Mouse (Mus musculus): Measurements from ENCODE around the gene Gm10681. TPM values are rescaled to one million over a fixed set of nuclear protein-coding genes. Genes with fewer than 3 reads are reported as not detected.
"Not testable (repeated sequence)": the region's sequence is repeated elsewhere in the genome, so short reads cannot be mapped to it uniquely, and the experiment has no call there.

Gm10681 gene
- total and polyA plus RNA-seq, 2 experiments from 2014 or later, result not detected

DNA sequence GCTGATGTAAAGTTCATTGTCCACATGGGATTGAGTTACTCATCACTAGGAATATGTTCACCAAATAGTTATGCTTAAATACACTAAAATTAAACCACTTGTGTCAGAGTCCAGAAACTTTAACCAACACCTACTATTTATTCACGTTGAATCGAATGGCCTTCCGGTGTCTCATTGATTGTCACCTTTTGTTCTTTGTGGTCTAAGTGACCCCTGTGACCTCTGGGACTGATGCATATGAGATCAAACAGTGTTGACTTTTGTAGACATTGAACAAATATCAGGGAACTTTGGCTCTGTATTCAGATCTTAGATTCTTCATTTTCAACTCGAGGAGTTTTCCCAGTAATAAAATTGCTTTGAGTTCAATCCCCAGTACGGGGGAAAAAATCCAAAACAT is 81.4 kb downstream of the Gm10681 start:
- not testable (repeated sequence) for ATAC-seq (ENCODE audit: low FRiP score); H3K27me3 ChIP-seq (ENCODE audit: insufficient read depth, low read length); H3K36me3 ChIP-seq (ENCODE audit: insufficient read depth, low read length); H3K4me3 ChIP-seq (ENCODE audit: low read depth, low read length); DNase-seq (ENCODE audit: low spot score); H3K9me3 ChIP-seq (ENCODE audit: low read length); H3K4me1 ChIP-seq (ENCODE audit: insufficient read depth, low read length); H3K9ac ChIP-seq (replicated peaks; ENCODE audit: low read length, poor library complexity, severe bottlenecking); H3K27ac ChIP-seq (ENCODE audit: low read depth, low read length); H3K4me2 ChIP-seq (ENCODE audit: low read depth, low read length, poor library complexity, severe bottlenecking)
- no CpG with 5 or more reads among the region's 5 CpGs for WGBS

Other genes starting within 250 kb of the Gm10681 start
- gene Phgdh, start 248.8 kb downstream of the Gm10681 start, total RNA-seq (2014; rRNA removed), result 182 and 206 TPM in 2 replicates
- 148 and 171 TPM in 2 replicates for gene Phgdh, start 248.8 kb downstream of the Gm10681 start, polyA plus RNA-seq (2015; fragmentation: Nextera tagmentation; extraction: Ambion mirVana)
- 39.5 and 45.9 TPM in 2 replicates for gene Zfp697, start 206.3 kb downstream of the Gm10681 start, total RNA-seq (2014; rRNA removed)
- gene Zfp697, start 206.3 kb downstream of the Gm10681 start, polyA plus RNA-seq (2015; fragmentation: Nextera tagmentation; extraction: Ambion mirVana), result 18.1 and 18.7 TPM in 2 replicates
- gene Gm4450, start 131.7 kb downstream of the Gm10681 start, total RNA-seq (2014; rRNA removed), result not detected in 2 replicates
- not detected in 2 replicates for gene Gm4450, start 131.7 kb downstream of the Gm10681 start, polyA plus RNA-seq (2015; fragmentation: Nextera tagmentation; extraction: Ambion mirVana)
- gene Hsd3b4, start 78.3 kb downstream of the Gm10681 start, total RNA-seq (2014; rRNA removed), result not detected in 2 replicates
- gene Hsd3b4, start 78.3 kb downstream of the Gm10681 start, polyA plus RNA-seq (2015; fragmentation: Nextera tagmentation; extraction: Ambion mirVana), result not detected in 2 replicates
- not detected in 2 replicates for gene Hsd3b5, start 41.4 kb upstream of the Gm10681 start, total RNA-seq (2014; rRNA removed)
- gene Hsd3b5, start 41.4 kb upstream of the Gm10681 start, polyA plus RNA-seq (2015; fragmentation: Nextera tagmentation; extraction: Ambion mirVana), result not detected in 2 replicates
- gene Hsd3b2, start 135.7 kb upstream of the Gm10681 start, total RNA-seq (2014; rRNA removed), result not detected in 2 replicates
- not detected in 2 replicates for gene Hsd3b2, start 135.7 kb upstream of the Gm10681 start, polyA plus RNA-seq (2015; fragmentation: Nextera tagmentation; extraction: Ambion mirVana)
- gene Hsd3b3, start 174.3 kb upstream of the Gm10681 start, total RNA-seq (2014; rRNA removed), result not detected in 2 replicates
- gene Hsd3b3, start 174.3 kb upstream of the Gm10681 start, polyA plus RNA-seq (2015; fragmentation: Nextera tagmentation; extraction: Ambion mirVana), result 0.11 and 0.21 TPM in 2 replicates
- not detected in 2 replicates for gene Hsd3b6, start 225.6 kb upstream of the Gm10681 start, total RNA-seq (2014; rRNA removed)
- gene Hsd3b6, start 225.6 kb upstream of the Gm10681 start, polyA plus RNA-seq (2015; fragmentation: Nextera tagmentation; extraction: Ambion mirVana), result 0.30 TPM in 1 of 2 replicates, not detected in the other

Data from midbrain, postnatal 0 days (tissue).